Mouse (Mus musculus) cerebellum, postnatal 36 days (tissue): ENCODE measurements around the gene Spindoc.
A peak's percentile ranks its signal among the peaks of the same experiment; 100 is the strongest.

Experiments
- DNase-seq, 2 experiments: peaks; one replicate each; pipeline ENCODE4 v3.0.0; 2021 to 2022; ENCODE audit warnings: mixed read lengths in 2 of 2

Spindoc gene

DNA sequence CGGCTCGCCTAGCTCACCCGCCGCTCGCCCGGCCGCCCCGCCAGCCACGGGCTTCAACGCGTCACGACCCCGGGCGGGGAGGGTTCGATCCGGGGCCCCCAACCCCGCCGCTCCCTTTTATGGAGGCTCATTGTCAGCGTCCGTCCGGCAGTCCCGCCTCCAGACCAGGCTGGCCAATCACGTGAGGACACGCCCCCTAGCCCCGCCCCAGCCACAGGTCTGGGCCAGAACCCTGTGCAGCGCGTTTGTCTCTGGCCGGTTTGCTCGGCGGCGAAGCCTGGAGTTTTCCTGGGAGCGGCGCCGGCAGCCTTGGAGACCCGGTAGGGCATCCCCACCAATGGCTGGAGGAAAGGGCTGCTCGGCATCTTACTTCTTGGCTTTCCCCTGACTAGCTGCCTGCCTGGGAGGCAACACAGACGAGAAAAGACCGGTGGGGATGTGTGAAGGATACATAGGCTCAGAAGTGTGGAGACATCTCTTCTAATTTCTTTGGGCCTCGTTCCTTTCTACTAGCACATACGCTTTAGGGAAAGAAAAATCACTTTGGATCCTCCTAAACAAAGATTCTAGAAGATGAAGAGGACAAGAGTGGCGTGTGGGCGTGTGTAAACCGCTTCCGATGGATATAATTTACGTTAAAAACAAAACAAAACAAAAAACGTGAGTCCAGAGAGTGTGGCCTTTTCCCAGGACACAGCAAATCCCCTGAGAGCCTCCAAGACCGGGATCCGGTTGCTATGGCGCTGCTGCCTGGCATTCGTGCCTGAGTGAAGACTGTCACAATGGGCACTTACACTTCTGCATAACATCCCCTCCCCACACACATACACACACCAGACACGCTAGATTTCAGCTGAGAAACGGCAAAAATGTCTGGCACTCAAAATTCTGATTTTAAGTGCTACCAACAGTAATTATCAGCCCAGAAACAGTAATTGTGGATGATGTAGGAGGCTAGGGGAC is at the start of gene Spindoc:
Spindoc (minus strand) TSS at position 92 of the 963 bp plus-strand sequence.
- peak; percentile 99 to 100 for DNase-seq

DNA sequence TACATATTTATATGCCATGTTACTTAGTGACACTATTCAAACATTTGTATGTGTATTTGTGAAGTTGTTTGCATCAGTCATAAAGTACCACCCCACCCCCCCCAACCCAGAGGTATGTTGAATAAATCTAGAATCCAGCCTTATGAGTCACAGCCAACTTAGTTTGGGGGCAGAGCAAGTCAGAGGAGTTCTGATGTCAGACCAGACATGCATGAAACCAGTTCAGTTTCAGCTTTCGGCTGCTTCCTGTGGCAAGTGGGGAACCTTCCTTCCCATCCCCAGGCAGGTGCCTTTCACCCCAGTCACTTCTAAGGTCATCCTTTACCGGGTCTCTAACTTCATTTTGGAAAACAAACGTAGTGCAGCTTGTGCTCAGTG is 42.6 kb upstream of the Spindoc start:
- DNase-seq = no peak

DNA sequence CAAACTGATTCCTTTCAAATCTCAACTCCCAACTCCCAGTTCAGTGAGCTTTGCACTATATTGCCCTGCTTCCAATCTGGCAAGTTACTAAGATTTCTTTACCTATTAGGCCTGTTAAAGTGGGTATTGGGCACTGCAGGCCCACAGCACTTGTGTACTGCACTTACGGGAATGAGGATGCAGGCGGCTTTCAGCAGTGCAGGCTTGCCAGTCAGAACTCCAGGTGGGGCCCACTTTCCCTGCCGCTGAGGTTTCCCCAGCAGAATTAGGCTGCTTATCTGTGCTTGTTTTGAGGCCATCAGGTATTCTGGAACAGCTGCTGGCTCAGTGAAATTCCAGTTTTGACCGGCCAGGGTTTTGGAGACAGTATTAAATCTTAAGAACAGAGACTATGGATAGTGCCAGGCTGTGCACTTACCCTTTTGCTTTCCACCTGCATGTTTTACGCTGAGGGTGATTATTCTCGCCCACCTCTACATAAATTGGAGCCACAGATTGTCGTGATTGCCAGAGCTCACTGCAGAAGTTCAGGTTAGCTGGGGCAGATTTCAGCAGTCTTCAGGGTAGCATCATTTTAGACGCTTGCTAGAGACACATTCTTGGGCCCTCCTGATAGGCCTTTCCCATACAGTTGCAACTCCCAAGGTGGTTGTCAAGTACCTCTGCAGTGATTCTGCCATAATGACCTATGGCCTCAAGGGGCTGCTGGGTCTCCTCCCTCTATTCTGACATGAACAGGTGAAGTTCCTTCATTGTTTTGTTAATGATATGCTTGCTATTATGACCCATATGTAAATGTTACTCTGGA is 42.0 kb upstream of the Spindoc start:
- no peak for DNase-seq

DNA sequence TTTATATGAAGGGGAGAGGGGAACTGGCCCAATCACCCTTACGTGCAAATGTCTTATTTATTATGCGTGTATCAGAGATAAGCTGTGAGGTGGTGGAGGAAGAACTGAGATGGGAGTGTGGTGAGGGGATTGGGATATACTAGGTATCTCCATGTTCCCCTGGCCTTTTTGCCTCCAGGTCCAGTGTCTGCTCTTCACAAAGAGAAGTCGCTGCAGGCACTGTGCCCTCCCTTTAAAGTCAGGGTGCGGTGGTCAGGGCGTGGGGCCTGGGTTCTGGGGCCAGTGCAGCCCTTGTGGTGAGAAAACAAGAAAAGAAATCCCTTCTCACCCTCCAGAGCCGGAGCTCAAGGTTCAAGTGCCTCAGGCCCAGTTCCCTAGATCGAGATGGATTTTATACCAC is 41.3 kb upstream of the Spindoc start:
- no peak for DNase-seq

DNA sequence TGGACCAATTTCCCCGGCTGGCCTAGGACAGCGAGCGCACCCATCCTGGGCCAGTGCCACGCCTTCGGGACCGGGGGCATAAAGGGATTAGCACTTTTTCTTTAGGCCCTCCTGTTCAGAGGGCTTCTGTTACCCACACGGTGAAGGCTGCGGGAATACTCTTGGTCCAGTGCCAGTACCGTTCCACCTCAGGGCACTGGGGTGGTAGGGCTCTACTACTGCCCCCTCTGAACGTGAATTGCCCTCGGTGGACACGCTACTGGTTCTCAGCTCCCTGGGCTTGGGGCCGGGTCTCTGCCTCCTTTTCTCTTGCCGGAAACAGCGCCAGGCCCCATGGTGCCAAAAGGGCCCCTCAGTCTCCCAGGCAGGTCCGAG is 40.8 kb upstream of the Spindoc start:
- DNase-seq = no peak

DNA sequence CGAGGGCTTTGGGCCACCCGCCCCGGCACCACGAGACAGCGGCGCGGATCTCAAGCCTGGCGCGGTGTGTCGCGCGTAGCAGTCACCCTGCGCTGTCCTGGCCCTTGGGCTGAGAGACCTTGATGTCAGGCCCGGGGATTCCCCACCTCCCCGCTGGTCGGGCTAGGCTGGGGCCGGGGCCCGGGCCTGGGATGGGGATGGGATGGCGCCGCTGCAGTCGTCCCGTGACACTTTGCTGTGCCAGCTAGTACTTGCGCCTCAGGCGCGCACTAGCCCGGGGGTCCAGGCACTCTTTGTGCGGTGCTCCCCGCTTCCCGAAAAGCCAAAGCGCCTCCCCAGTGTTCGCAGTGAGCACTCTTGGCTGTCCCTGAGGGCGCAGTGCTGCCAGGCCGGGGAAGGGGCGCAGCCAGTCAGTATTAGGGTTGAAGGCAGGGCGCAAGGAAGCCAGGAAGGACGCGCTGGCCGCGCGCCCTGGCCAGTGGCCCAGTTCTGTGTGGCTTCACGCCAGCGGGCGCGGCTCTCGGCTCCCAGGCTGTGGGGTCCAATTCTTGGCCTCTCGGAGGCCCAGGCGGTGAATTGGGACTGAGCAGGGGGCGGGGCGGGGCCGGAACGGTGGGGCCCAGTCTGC is 40.3 kb upstream of the Spindoc start:
- DNase-seq = peak; percentile 80 to 82

DNA sequence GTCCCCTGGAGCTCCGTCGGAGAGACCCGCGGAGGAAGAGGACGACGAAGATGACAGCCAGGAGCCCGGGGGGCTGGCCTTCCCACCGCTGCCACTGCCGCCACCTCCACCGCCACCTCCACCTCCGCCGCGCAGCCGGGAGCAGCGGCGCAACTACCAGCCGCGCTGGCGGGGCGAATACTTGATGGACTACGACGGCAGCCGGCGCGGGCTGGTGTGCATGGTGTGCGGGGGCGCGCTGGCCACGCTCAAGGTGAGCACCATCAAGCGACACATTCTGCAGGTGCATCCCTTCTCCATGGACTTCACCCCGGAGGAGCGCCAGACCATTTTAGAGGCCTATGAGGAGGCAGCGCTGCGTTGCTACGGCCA is 39.8 kb upstream of the Spindoc start:
- no peak for DNase-seq

DNA sequence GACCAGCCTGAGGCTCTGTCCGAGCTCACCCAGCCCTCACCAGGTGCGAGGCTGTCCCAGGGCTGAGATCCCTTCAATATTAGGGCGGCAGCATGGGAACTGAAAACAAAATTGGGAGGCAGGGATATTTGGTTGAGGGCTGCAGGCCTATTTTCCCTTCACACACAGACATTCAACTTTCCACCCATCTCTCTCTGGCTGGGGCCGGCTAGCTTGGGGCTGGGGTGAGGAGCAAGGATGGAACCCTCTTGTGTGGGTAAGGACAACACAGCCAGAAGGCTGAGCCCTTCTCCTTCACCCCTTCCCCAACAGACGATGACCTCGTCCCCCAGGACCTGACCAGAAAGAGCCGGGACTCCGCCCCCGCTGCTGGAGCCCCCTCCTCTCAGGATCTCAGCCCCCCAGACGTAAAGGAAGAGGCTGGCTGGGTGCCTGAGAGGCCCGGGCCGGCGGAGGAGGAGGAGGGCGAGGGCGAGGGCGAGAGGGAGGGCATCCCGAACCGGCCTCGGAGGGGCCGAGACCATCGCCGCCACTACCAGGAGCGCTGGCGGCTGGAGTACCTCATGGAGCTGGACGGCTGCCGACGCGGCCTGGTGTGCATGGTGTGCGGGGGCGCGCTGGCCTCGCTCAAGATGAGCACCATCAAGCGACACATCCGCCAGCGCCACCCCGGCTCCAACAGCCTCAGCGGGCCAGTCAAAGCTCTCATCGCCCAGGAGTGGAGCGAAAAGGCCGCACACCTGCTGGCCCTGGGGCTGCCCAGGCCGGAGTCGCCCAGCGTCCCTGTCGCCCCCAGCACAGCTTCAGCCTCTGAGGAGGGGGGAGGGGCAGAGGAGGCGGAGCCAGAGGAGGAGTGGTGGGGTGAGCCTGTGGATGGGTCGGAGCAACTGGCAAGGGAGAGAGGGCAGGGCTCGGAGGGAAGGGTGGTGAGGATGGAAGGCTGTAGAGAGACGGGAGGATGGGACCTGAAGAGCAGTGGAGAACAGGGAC is 39.1 kb upstream of the Spindoc start:
- peak; percentile 48 to 66 for DNase-seq

DNA sequence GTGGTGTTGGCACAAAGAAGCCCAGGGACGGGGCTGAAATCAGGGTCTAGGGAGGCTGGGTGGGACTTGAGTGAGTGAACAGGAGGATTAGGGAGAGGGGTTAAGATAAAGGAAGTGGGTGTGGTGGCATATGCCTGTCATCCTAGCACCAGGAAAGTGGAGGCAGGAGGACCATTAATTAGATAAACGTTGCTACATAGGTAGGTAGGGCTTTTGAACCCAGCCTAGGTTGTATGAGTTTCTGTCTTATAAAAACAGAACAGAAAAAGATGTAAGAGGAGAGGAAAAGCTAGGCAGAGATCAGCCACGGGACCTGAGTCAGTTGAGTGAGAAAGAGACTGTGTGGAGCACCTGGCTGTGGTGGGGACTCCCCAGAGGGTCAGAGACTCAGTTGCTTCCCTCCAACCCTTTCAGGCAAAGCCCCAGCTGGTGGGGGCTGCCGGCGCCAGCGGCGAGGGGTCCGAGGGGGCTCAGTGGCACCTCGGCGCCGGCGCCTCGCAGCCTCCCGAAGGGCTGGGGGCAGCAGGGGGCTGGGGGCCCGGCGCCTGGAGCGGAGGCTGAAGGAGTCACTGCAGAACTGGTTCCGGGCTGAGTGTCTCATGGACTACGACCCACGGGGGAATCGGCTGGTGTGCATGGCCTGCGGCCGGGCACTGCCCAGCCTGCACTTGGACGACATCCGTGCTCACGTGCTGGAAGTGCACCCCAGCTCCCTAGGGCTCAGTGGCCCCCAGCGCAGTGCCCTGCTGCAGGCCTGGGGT is 38.2 kb upstream of the Spindoc start:
- no peak for DNase-seq

DNA sequence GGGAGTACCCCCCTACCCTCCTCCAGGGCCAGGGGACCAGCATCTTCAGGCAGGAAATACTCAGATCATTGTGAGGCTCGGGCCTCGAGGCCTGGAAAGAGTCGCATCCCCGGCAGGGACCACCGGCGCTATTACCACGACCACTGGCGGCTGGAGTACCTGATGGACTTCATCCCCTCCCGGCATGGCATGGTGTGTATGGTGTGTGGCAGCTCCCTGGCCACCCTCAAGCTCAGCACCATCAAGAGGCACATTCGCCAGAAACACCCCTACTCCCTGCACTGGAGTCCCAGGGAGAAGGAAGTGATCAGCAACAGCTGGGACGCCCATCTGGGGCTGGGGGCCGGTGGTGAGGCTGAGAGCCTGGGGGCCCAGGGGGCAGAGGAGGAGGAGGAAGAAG is 37.3 kb upstream of the Spindoc start:
- no peak for DNase-seq

DNA sequence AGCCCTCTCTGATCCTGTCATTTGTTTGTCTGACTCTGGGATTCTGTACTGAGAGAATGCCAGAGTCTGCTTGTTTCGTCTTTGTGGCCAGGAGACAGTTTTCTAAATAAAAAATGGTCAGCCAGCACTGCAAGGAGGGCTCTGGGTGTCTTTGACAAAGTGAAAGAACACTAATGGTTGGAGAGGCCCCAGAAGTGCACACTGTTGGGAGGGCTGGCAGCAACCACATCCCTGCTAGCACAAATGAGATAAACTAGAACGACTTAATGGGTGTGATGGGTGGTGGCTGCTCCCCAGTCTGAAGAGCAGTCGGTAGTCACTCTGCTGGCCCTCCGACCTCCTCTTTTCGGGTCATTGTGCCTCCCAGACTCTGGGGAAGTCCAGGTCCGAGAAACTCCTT is 36.3 kb upstream of the Spindoc start:
- no peak for DNase-seq

DNA sequence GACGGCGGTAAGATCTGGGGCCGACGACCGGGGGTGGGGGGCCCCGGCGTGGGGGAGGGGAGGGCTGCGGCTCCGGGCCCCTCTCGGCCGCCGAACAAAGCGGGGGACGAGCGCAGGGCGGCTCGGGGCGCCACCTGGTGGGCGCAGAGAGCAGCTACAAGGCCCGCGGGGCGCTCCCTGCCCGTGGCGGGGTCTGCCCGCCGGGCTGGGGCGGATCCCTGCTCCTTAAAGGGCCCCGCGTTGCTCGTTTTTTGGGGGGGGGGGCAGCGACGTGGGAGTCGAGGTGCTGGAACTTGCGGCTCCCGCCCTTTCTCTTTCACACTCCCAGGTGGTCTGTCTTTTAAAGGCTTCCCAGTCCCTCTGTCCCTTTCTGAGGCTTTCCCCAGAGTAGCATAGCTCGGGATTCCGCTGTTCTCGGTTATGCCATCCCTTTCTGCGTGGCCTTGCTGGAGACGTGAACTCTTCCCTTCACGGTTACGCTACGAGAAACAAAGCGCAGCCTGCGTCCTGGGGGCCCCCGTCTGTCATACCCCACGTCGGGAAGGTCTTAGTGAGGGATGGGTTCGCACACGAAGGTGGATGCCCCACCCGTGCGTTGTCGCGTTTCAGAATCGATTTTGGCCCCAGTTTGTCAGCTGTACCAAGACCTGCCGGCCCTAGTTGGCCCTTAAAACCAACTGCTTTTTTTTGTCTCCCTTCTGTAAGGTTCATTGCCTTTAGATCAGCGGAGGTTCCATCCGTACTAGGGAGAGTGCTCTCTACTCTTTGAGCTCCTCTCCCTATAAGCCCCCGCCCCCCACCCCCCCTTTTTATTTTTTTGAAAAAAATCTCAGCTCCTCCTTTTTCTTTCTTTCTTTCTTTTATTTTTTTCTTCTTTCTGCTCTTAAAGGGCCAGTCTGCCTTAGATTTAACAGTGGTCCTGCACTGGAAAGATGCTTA is 35.4 kb upstream of the Spindoc start:
- peak; percentile 74 to 82 for DNase-seq

DNA sequence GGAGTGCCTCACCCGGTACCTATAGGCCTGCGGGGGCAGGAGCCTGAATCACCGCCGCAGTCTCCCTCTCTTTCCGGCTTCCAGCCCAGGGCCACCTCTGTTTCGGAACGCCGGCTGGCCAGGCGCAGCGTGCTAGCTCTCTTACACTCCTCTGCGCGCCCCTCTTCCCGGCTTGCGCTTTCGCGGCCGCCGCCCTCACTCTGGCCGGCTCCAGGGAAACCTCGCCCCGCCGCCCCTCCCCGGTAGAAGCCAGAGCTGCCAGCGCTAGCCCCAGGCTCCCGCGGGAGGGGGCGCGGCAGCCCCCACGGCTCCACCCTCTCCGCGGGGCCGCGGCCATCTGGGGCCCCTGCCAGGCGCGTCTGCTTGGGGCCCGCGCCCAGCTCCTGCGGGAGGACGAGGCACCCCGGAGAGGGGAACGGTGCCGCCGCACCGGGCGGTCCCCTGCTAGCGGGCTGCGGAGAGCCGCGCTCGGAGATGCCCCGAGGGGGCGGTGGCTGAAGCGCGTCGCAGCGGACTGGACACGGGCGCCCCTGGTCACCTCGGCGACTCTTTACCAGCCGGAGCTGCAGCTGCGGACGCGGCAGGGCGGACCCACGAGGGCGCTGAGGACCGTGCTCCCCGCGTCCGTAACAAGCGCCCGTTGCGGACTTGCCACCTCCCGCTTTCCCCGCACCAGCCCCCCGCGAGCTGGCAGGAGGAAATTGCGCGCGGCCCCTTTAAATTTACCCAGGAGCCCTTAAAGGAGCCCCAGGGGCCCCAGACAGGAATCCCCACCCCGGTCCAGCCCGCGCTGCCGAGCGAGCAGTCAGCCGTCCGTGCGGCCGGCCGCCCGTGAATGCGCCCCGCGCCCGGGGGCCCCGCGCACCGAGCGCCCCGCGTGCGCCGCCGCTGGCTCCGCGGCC is 34.3 kb upstream of the Spindoc start, which contains the start of gene 2700081O15Rik:
2700081O15Rik (plus strand) TSS at position 792 of the 902 bp plus-strand sequence.
- DNase-seq = peak; percentile 61 to 69

DNA sequence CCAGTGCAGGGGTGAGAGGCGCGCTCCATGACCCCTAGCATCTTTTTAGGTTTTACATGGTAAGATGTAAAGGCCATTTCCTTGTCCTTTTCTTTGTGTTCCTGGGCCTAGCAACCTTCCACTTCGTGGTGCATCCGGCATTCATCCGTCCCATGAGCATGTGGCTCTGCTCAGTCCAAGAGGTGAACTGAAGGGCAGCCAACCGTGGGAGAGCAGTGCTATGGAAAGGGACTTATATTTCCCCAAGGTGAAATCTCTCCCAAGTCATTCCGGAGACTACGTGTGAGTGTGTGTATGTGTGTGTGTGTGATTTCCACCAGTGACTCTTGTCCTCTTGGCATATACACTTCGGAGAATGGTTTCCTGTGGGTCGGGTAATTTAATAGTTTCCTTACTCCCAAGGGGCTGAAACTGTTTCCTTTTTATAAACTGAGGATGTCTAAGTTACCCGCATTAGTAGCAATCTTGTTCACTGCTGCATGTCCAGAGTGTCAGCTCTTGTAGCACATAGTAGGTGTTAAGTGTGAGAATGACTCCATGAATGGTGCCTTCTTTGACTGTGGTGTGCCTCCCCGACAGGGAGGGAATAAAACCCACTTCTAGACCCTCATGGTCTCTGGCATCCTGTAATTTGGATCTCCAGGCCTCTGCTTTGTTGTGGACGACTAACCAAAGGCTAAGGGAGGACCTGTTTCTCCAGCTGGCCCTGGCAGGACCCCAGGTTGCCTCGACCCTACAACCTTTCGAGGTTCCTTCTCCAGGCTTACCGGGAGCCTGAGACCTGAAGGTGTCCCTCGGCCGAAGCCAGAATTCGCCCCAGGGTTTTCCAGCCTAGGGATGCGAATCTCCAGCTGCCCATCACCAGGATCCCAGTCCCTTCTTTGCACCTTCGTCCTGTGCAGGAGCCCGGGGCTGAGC is 33.4 kb upstream of the Spindoc start:
- no peak for DNase-seq

DNA sequence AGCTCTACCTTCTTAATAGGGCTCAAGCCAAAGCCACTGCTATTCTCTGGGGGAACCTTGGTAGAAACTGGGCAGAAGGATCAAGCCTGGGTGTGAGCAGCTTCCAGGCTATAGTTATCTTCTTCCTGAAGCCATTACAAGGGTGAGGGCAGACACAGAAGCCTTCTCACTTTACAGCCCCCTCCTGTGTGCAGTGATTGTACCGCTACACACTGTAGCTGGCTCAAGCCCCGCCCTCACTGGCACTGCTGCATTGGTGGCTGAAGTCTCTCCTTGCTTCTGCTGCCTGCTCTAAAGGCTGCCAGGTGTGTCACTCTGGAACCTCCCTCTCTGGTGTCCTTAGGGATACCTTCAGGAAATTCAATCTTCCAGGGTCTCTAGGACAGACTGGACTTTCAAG is 29.6 kb upstream of the Spindoc start:
- DNase-seq = no peak

DNA sequence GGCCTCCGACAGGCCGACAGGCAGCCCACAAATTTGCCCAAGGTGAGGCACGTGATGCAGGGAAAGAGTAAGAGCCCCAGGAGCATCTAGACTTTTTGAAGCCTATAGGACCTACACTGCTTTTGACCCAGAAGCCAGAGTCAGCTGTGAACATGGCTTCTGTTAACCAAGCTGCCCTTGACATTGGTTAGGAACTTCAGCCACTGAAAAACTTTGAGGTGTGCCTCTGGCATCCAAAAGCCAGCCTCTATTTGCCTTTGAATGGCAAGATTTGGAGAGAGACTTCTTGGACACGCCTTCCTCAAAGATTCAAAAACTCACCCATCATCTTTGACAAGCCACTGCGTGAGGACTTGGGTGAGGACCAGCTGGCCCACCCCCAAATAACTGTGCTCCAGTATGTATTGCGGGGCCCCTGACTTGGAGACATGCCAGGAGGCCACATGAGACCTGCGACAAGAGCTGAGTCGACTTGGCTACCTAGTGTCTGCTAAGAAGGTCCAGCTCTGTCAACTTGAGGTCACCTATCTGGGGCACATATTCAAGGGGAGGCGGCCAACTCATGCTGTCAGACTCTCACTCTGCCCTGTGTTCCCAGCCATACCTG is 21.9 kb upstream of the Spindoc start:
- DNase-seq = no peak

DNA sequence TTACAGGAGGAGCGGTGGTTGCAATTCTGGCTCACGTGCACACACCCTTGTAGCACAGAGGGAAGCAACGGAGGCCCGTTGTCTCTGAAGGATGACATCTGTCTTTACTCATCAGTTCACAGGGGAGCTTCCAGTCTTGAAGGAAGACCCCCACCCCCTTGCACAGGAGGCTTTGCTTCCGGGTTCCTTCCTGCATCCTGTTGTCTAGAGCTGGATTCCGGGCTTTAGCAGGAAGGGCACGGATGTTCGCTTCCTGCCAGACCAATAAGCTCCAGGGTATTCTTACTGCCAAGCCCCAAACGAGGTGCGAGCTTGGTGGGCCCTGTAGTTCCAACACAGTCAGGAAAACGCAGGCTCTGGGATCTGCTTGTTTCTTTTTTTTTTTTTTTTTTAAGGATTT is 17.8 kb upstream of the Spindoc start:
- no peak for DNase-seq
